Mouse (Mus musculus): ENCODE results near the gene Plxnc1. TPM values are rescaled to one million over a fixed set of nuclear protein-coding genes. Genes with fewer than 3 reads are reported as not detected.

Gene Plxnc1
- polyA plus RNA-seq, 1 experiment from 2014 or later = 1.3 TPM

DNA sequence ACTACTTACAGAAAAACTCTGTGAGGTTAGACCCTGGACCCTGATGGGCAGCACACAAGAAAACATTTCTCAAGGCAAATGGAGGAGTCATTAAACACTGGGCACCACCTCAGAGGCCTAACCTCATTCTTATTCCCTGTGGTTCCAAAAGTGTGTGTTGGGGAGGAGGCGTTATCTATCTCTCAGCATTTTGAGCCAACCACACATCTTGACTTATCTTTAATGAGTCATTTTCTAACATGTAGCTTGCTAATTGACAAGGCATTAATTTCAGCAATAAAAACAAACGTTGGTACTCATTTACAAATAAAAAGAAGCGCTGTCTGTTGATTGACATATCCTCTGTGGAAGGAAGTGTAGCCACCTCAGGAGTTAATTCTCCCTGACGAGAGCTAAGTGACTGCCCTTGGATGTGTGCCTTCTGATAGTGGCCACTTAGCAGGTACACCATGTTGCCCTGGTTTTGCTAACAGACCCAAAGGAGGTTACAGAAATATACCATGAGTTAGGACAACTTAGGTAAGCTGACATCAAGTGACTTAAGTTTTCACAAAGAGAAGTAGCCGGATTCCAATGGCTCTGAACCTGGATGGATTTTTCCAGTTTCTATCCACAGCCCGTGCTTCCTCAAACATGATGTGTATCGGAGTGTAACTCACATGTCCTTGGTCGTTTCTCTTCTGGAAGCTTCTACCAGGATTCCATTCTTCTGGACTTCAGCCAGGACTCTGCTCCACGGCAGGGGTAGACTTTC is 29.9 kb upstream of the Plxnc1 start:
- no peak for DNase-seq (ENCODE audit: low spot score)
- Histone ChIP-seq H3K9me3 (no peaks in the 10 kb centered on the region), H3K36me3 (replicated peaks) (no peaks in the 10 kb centered on the region), H3K4me3 (no peak overlapping the region), H3K4me1 (peaks cover 7% of the 10 kb centered on the region), H3K27me3 (replicated peaks; ENCODE audit: low read depth, poor library complexity, severe bottlenecking) (no peaks in the 10 kb centered on the region), H3K27ac (replicated peaks) (no peak overlapping the region)
- WGBS = 74% methylated on average over 9 of the region's 9 CpGs

DNA sequence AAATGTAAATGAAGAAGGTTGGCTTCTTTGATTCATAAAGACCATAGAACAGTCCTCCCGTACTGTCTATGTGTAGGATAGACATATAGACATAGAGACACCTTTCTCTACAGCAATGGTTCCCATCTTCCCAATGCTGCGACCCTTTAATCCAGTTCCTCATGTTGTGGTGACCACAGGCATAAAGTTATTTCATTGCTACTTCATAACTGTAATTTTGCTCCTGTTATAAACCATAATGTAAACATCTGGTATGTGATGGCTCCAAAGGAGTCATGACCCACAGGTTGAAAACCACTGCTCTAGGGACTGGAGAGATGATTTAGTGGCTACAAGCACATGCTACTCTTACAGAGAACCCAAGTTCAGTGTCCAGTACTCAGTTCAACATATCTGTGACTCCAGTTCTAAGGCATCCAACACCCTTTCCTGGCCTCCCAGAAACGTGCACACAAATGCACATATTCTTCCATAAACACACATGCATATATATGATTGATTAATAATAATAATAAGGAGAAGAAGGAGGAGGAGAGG is 27.1 kb upstream of the Plxnc1 start:
- H3K27ac ChIP-seq (replicated peaks) = no peak overlapping the region
- no peaks in the 10 kb centered on the region for H3K4me1 ChIP-seq
- DNase-seq (ENCODE audit: low spot score) = no peak
- H3K9me3 ChIP-seq = no peaks in the 10 kb centered on the region
- 84% methylated on average over 3 of the region's 3 CpGs for WGBS
- H3K27me3 ChIP-seq (replicated peaks; ENCODE audit: low read depth, poor library complexity, severe bottlenecking) = no peaks in the 10 kb centered on the region
- no peak overlapping the region for H3K4me3 ChIP-seq
- no peaks in the 10 kb centered on the region for H3K36me3 ChIP-seq (replicated peaks)

DNA sequence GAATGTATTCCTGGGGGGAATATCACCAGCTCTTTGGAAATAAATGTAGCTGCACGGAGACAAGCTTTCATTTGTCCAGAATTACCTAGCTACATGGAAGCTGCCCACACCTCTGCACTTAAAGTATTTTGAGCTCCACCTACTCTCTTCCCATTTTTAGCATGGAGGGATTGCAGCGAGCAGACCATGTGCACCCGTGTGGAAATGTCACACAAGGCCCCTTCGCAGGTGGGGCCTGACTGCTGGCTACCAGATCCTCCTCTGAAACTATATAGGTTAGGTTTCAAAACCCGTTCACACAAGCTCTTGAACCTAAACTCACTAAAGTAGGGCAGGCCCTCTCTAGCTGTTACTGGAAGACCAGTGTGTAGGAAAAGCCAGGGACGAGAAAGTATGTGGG is 25.6 kb upstream of the Plxnc1 start:
- H3K36me3 ChIP-seq (replicated peaks) = no peaks in the 10 kb centered on the region
- 83% methylated on average over 6 of the region's 6 CpGs for WGBS

DNA sequence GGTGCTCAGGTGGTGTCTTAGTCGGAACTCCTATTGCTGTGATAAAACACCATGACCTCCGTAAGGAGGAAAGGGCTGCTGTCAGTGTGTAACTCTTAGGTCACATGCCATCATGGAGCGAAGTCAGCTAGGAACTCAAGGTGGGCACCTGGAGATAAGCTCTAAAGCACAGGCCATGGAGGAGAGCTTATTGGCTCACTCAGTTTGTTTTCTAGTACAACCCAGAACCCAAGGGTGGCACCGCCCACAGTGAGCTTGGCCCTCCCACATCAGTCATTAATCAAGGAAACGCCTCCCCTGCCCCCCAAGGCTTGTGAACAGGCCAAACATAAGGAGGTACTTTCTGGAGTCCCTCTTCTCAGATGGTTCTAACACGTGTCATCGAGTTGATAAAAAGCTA is 22.8 kb upstream of the Plxnc1 start:
- H3K27ac ChIP-seq (replicated peaks) = no peak overlapping the region
- H3K9me3 ChIP-seq = peaks cover 7% of the 10 kb centered on the region; the same call in 1 of the 2 replicates
- no peaks in the 10 kb centered on the region for H3K4me1 ChIP-seq
- no peaks in the 10 kb centered on the region for H3K27me3 ChIP-seq (replicated peaks; ENCODE audit: low read depth, poor library complexity, severe bottlenecking)
- no peaks in the 10 kb centered on the region for H3K36me3 ChIP-seq (replicated peaks)
- 90% methylated on average over 7 of the region's 7 CpGs for WGBS
- DNase-seq (ENCODE audit: low spot score) = no peak
- no peak overlapping the region for H3K4me3 ChIP-seq

More for the DNA sequence above, 25.6 kb upstream of the Plxnc1 start:
- Histone ChIP-seq H3K4me1 (no peaks in the 10 kb centered on the region), H3K27me3 (replicated peaks; ENCODE audit: low read depth, poor library complexity, severe bottlenecking) (no peaks in the 10 kb centered on the region), H3K4me3 (no peak overlapping the region), H3K9me3 (peaks cover under 1% of the 10 kb centered on the region; the same call in 1 of the 2 replicates), H3K27ac (replicated peaks) (no peak overlapping the region)
- no peak for DNase-seq (ENCODE audit: low spot score)

DNA sequence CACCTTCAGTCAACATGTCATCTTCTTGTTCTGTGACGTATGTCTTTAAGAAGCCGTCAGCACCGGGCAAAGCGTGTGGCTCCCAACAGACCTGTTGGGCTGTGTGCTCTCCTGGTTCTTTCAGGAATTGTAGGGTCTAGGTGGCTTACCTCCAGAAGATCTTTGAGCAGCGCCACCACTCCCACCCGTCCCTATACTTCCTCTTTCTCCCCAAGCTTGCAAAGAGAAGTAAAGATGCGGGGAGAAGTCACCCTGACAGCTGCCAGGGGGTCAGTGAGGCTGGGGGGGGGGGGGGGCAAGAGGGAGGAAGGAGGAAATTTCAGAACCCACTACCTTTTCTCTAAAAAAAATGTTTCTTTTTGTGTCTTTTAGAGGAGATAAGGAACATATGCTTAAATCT is 22.2 kb upstream of the Plxnc1 start:
- no peaks in the 10 kb centered on the region for H3K36me3 ChIP-seq (replicated peaks)
- no peaks in the 10 kb centered on the region for H3K27me3 ChIP-seq (replicated peaks; ENCODE audit: low read depth, poor library complexity, severe bottlenecking)
- H3K4me3 ChIP-seq = no peak overlapping the region
- H3K9me3 ChIP-seq = peaks cover 7% of the 10 kb centered on the region; the same call in 1 of the 2 replicates
- H3K4me1 ChIP-seq = no peaks in the 10 kb centered on the region
- DNase-seq (ENCODE audit: low spot score) = no peak
- no peak overlapping the region for H3K27ac ChIP-seq (replicated peaks)
- 92% methylated on average over 7 of the region's 7 CpGs for WGBS

DNA sequence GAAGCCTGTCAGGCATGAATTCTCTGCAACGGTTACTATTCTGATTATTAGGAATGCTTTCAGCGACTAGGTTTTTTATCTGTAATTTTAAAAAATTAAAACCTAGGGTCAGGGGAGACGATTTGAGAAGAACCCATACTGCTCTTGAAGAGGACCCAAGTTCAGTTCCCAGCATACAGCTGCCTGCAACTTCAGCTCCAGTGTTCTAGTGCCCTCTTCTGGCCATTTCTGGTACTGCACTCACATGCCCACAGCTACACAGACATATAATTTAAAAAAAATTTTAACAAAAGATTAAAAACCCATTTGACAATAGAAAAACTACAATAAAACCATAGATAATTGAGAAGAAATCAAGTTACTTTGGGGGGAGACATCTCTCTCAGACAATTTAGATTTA is 20.5 kb upstream of the Plxnc1 start:
- no peaks in the 10 kb centered on the region for H3K27me3 ChIP-seq (replicated peaks; ENCODE audit: low read depth, poor library complexity, severe bottlenecking)
- no peak overlapping the region for H3K4me3 ChIP-seq
- no peaks in the 10 kb centered on the region for H3K36me3 ChIP-seq (replicated peaks)
- no peak overlapping the region for H3K27ac ChIP-seq (replicated peaks)
- H3K4me1 ChIP-seq = no peaks in the 10 kb centered on the region
- WGBS = 86% methylated on average over 3 of the region's 3 CpGs
- no peak for DNase-seq (ENCODE audit: low spot score)
- peaks cover 7% of the 10 kb centered on the region; the same call in 1 of the 2 replicates for H3K9me3 ChIP-seq

DNA sequence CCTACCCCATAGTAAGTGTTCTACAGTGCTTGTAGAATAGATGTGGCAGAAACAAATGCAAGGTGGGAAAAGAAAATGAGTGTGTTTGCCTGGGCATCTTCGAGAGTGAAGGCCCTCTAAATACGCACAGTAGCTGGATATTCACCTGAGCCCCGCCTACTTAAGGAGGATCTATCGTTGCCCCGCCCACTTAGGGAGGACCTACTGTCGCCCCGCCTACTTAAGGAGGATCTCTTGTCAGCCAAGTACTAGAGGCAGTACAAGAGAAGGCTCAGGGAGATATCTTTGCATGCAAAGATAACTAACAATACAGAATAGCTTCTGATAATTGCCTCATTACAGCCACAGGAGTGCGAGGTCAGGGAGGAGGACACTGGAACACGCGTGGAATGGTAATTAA is 17.4 kb upstream of the Plxnc1 start:
- WGBS = 83% methylated on average over 10 of the region's 10 CpGs
- H3K4me3 ChIP-seq = no peak overlapping the region
- H3K27ac ChIP-seq (replicated peaks) = no peak overlapping the region

DNA sequence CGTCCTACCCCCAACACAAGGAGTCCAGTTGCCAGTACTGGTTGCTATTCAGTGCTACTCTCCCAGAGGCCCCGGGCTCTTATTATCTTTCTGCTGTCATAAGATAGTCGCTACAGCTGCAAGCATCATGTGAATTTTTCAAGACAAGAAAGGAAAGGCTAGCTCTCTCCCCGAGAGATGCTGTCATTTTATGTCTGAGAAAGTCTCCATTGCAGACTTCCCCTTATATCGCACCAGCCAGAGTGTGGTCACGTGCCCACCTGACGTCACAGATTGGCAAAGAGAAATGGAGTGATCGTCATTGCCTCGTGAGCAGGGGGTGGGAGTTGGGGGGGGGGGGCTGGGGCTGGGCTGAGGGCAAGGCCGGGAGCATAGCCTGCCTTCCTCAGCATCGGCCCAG is 16.6 kb upstream of the Plxnc1 start:
- Histone ChIP-seq H3K4me3 (no peak overlapping the region), H3K4me1 (no peaks in the 10 kb centered on the region), H3K27me3 (replicated peaks; ENCODE audit: low read depth, poor library complexity, severe bottlenecking) (no peaks in the 10 kb centered on the region; the same call in 1 of the 2 replicates), H3K36me3 (replicated peaks) (no peaks in the 10 kb centered on the region), H3K9me3 (peaks cover 7% of the 10 kb centered on the region; the same call in 1 of the 2 replicates), H3K27ac (replicated peaks) (no peak overlapping the region)
- WGBS = 87% methylated on average over 11 of the region's 11 CpGs
- no peak for DNase-seq (ENCODE audit: low spot score)

More for the DNA sequence above, 17.4 kb upstream of the Plxnc1 start:
- no peaks in the 10 kb centered on the region for H3K36me3 ChIP-seq (replicated peaks)
- no peaks in the 10 kb centered on the region for H3K4me1 ChIP-seq
- H3K27me3 ChIP-seq (replicated peaks; ENCODE audit: low read depth, poor library complexity, severe bottlenecking) = no peaks in the 10 kb centered on the region; the same call in 1 of the 2 replicates
- no peak for DNase-seq (ENCODE audit: low spot score)
- H3K9me3 ChIP-seq = peaks cover 7% of the 10 kb centered on the region; the same call in 1 of the 2 replicates

DNA sequence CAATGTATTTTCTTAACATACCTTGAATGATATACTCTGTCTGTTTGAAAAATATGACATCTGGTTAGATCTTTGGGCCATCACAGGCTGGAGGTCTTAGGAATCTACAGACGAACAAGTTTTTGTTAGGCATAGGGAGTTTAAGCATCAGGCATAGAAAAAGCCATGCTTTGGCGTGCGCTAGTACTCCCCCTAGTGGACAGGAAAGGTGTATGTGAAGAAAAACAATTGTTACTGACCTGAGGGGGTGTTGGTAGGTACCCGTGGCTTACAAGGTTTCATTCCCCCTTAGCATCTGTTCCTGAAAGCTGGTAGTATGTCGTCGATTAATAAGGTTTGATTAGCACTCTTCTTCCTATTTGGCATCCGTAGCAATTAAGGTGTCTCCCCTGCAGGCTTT is 13.7 kb upstream of the Plxnc1 start:
- Histone ChIP-seq H3K4me3 (no peak overlapping the region), H3K36me3 (replicated peaks) (no peaks in the 10 kb centered on the region), H3K27me3 (replicated peaks; ENCODE audit: low read depth, poor library complexity, severe bottlenecking) (no peaks in the 10 kb centered on the region; the same call in 1 of the 2 replicates), H3K4me1 (peaks cover 3% of the 10 kb centered on the region; the same call in 1 of the 2 replicates), H3K27ac (replicated peaks) (no peak overlapping the region), H3K9me3 (no peaks in the 10 kb centered on the region)
- DNase-seq (ENCODE audit: low spot score) = peak; percentile 68
- WGBS = 12% methylated on average over 7 of the region's 7 CpGs

DNA sequence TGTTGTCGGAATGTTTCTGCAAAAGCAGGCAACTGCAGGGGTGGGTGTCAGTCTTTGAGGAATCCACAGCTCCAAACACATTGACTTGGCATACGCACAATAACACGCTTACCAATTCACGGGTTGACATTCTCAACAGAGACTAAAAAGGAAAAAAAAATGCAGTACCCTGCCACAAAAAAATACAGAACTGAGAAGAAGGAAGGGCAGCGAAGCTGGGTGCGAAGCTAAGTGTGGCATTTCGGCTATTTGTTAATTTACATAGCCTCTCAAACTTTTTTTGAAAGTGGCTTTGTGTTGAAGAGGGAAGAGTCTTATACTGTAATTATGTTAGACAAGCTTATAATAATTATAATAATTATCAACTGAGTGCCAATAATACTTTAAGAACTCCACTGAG is 13.1 kb upstream of the Plxnc1 start:
- H3K4me1 ChIP-seq = peaks cover 6% of the 10 kb centered on the region; the same call in 1 of the 2 replicates
- no peaks in the 10 kb centered on the region for H3K36me3 ChIP-seq (replicated peaks)
- WGBS = 86% methylated on average over 7 of the region's 7 CpGs
- H3K27me3 ChIP-seq (replicated peaks; ENCODE audit: low read depth, poor library complexity, severe bottlenecking) = no peaks in the 10 kb centered on the region; the same call in 1 of the 2 replicates
- no peak for DNase-seq (ENCODE audit: low spot score)
- no peak overlapping the region for H3K27ac ChIP-seq (replicated peaks)
- H3K4me3 ChIP-seq = no peak overlapping the region
- no peaks in the 10 kb centered on the region for H3K9me3 ChIP-seq

DNA sequence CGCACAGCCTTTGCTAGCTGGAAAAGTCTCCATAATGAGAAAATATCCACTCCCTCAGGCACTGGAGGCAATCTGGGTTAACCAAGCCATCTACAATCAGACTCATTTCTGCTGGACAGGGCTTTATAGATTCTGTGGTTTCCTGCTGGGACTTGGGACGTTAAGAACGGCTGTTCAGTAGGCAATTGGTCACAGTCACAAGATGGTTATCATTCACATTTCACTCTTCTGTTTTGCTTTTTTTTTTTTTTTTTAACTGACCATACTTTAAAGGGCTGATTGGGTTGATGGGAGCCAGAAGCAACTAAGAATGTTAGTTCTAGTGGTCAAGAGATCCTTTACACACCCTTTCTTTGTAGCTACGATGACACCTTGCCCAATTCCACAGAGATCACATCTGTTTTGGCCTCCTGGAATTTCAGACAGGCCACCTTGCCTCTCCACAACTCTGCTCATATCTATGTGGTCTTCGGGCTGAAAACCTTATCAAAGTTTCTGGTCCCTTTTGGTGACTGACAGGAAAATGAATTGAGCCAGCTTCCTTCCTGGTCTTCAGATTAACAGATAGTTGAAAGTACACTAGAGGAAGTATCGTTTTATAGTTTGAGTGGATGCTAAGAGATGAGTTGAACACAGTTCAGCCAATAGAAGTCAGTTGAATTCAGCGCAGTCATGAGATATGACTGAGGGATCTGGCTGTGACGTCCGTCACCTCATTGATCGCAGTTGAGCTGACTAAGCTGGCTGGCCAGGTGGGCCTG is 3.5 kb upstream of the Plxnc1 start:
- peaks cover 26% of the 10 kb centered on the region for H3K4me1 ChIP-seq
- WGBS = 88% methylated on average over 10 of the region's 10 CpGs
- no peaks in the 10 kb centered on the region for H3K36me3 ChIP-seq (replicated peaks)
- H3K27ac ChIP-seq (replicated peaks) = no peak overlapping the region
- H3K27me3 ChIP-seq (replicated peaks; ENCODE audit: low read depth, poor library complexity, severe bottlenecking) = peaks cover 44% of the 10 kb centered on the region
- no peak overlapping the region for H3K4me3 ChIP-seq
- DNase-seq (ENCODE audit: low spot score) = no peak
- H3K9me3 ChIP-seq = no peaks in the 10 kb centered on the region

DNA sequence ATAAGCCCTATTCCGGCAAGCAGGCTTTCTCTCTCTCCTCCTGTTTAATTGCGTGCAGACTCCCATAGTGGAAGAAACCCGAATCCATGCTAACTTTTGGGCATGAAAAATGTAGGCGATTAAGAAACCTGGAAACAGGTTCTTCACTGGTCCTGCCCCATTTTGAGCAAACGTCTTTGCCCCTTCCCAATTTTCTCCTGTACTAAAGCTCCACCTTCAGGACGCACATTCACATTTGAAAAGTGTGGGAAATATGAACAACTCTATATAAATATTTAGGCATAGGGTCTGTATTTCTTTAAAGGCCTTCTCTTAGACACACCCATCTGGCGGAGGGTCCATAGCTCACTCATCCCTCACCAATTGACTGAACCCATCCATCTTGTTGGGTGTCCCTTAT is 2.8 kb upstream of the Plxnc1 start:
- Histone ChIP-seq H3K9me3 (no peaks in the 10 kb centered on the region), H3K36me3 (replicated peaks) (no peaks in the 10 kb centered on the region), H3K4me3 (no peak overlapping the region), H3K4me1 (peaks cover 32% of the 10 kb centered on the region), H3K27ac (replicated peaks) (no peak overlapping the region), H3K27me3 (replicated peaks; ENCODE audit: low read depth, poor library complexity, severe bottlenecking) (peaks cover 51% of the 10 kb centered on the region)
- no peak for DNase-seq (ENCODE audit: low spot score)
- WGBS = 60% methylated on average over 7 of the region's 7 CpGs
